Mouse (Mus musculus): ENCODE data around the gene Elmsan1. TPM values are rescaled to one million over a fixed set of nuclear protein-coding genes. Genes with fewer than 3 reads are reported as not detected.

Elmsan1 gene
- polyA plus RNA-seq, 1 experiment: 26.1 TPM

DNA sequence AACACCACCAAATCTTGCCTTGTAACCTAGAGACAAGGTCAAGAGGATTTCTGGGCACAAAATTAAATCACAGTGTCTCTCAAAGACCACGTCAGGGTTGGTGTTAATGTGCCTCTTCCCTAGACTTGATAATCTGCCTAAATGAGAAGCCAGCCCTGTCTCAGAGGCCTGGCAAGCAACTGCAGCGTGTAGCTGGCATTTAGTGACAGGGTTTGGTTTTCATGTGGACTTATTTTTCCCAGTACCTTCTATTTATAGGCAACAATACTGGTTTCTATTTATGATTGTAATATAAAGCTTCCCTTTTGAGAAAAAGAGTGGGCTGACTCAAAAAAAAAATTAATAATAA is 63.2 kb downstream of the Elmsan1 start:
- H3K4me3 ChIP-seq (ENCODE audit: control insufficient read depth, insufficient read depth, low read length): no peak overlapping the region
- H3K27ac ChIP-seq (ENCODE audit: control insufficient read depth, insufficient read depth, low read length): no peak overlapping the region
- no peaks in the 10 kb centered on the region for H3K4me1 ChIP-seq (replicated peaks; ENCODE audit: control insufficient read depth, insufficient read depth, low read length)
- DNase-seq: no peak
- peaks cover 67% of the 10 kb centered on the region for H3K36me3 ChIP-seq (ENCODE audit: control insufficient read depth, insufficient read depth, low read length)
- WGBS: 92% methylated on average over 2 of the region's 2 CpGs
- no peaks in the 10 kb centered on the region for H3K27me3 ChIP-seq (ENCODE audit: control insufficient read depth, insufficient read depth, low read length)
- TF ChIP-seq CTCF (IDR thresholded peaks at IDR 0.05; ENCODE audit: borderline replicate concordance, control insufficient read depth, extremely low read depth, insufficient read depth, low read length, poor library complexity) (no peak), POLR2A (IDR thresholded peaks at IDR 0.05; ENCODE audit: control insufficient read depth, extremely low read depth, insufficient read depth, low read length, poor library complexity) (no peak)

GRCm38 (mm10) chr12:84154786-84155522 is 63.7 kb downstream of the Elmsan1 start:
- Histone ChIP-seq H3K4me1 (replicated peaks; ENCODE audit: control insufficient read depth, insufficient read depth, low read length) (no peaks in the 10 kb centered on the region), H3K36me3 (ENCODE audit: control insufficient read depth, insufficient read depth, low read length) (peaks cover 62% of the 10 kb centered on the region), H3K27ac (ENCODE audit: control insufficient read depth, insufficient read depth, low read length) (no peak overlapping the region), H3K4me3 (ENCODE audit: control insufficient read depth, insufficient read depth, low read length) (no peak overlapping the region), H3K27me3 (ENCODE audit: control insufficient read depth, insufficient read depth, low read length) (no peaks in the 10 kb centered on the region)
- WGBS: 94% methylated on average over 11 of the region's 11 CpGs
- TF ChIP-seq CTCF (IDR thresholded peaks at IDR 0.05; ENCODE audit: borderline replicate concordance, control insufficient read depth, extremely low read depth, insufficient read depth, low read length, poor library complexity) (no peak), POLR2A (IDR thresholded peaks at IDR 0.05; ENCODE audit: control insufficient read depth, extremely low read depth, insufficient read depth, low read length, poor library complexity) (no peak)
- DNase-seq: no peak

DNA sequence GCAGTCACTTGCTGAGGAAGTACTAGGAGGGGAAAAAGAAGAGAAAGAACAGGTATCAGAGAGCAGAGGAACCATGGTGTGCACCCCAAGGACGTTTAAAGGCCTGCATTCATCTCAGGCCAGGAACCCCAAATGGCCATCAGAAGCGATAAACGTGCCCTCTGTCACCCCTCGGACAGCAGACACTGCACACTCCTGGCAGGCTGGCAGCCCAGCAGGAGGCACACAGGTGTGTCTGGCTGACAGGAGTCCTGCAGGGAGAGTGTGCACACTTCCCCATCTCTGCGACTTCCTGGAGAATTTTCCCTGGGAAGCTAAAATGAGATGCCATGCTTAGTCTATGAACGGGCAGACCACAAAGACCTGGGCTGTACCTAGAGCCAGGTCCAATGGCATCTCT is 65.3 kb downstream of the Elmsan1 start:
- 95% methylated on average over 6 of the region's 6 CpGs for WGBS
- no peak for DNase-seq
- Histone ChIP-seq H3K27ac (ENCODE audit: control insufficient read depth, insufficient read depth, low read length) (no peak overlapping the region), H3K4me3 (ENCODE audit: control insufficient read depth, insufficient read depth, low read length) (no peak overlapping the region), H3K36me3 (ENCODE audit: control insufficient read depth, insufficient read depth, low read length) (peaks cover 47% of the 10 kb centered on the region), H3K4me1 (replicated peaks; ENCODE audit: control insufficient read depth, insufficient read depth, low read length) (peaks cover under 1% of the 10 kb centered on the region; the same call in 1 of the 2 replicates), H3K27me3 (ENCODE audit: control insufficient read depth, insufficient read depth, low read length) (no peaks in the 10 kb centered on the region)
- no peak for TF ChIP-seq POLR2A (IDR thresholded peaks at IDR 0.05; ENCODE audit: control insufficient read depth, extremely low read depth, insufficient read depth, low read length, poor library complexity)
- no peak for TF ChIP-seq CTCF (IDR thresholded peaks at IDR 0.05; ENCODE audit: borderline replicate concordance, control insufficient read depth, extremely low read depth, insufficient read depth, low read length, poor library complexity)

- DNase-seq: no peak
- Histone ChIP-seq H3K4me1 (replicated peaks; ENCODE audit: control insufficient read depth, insufficient read depth, low read length) (peaks cover 7% of the 10 kb centered on the region; the same call in 1 of the 2 replicates), H3K27ac (ENCODE audit: control insufficient read depth, insufficient read depth, low read length) (no peak overlapping the region), H3K27me3 (ENCODE audit: control insufficient read depth, insufficient read depth, low read length) (no peaks in the 10 kb centered on the region), H3K36me3 (ENCODE audit: control insufficient read depth, insufficient read depth, low read length) (peaks cover 38% of the 10 kb centered on the region), H3K4me3 (ENCODE audit: control insufficient read depth, insufficient read depth, low read length) (no peak overlapping the region)
- TF ChIP-seq POLR2A (IDR thresholded peaks at IDR 0.05; ENCODE audit: control insufficient read depth, extremely low read depth, insufficient read depth, low read length, poor library complexity) (no peak), CTCF (IDR thresholded peaks at IDR 0.05; ENCODE audit: borderline replicate concordance, control insufficient read depth, extremely low read depth, insufficient read depth, low read length, poor library complexity) (no peak)
- 93% methylated on average over 32 of the region's 32 CpGs for WGBS
Measured at GRCm38 (mm10) chr12:84152352-84153190, 66.1 kb downstream of the Elmsan1 start.

GRCm38 (mm10) chr12:84151911-84152310 is 66.8 kb downstream of the Elmsan1 start:
- H3K27me3 ChIP-seq (ENCODE audit: control insufficient read depth, insufficient read depth, low read length): no peaks in the 10 kb centered on the region
- H3K36me3 ChIP-seq (ENCODE audit: control insufficient read depth, insufficient read depth, low read length): peaks cover 36% of the 10 kb centered on the region
- TF ChIP-seq POLR2A (IDR thresholded peaks at IDR 0.05; ENCODE audit: control insufficient read depth, extremely low read depth, insufficient read depth, low read length, poor library complexity) (no peak), CTCF (IDR thresholded peaks at IDR 0.05; ENCODE audit: borderline replicate concordance, control insufficient read depth, extremely low read depth, insufficient read depth, low read length, poor library complexity) (no peak)
- H3K4me3 ChIP-seq (ENCODE audit: control insufficient read depth, insufficient read depth, low read length): no peak overlapping the region
- 93% methylated on average over 10 of the region's 10 CpGs for WGBS
- H3K4me1 ChIP-seq (replicated peaks; ENCODE audit: control insufficient read depth, insufficient read depth, low read length): peaks cover 7% of the 10 kb centered on the region; the same call in 1 of the 2 replicates
- no peak for DNase-seq
- H3K27ac ChIP-seq (ENCODE audit: control insufficient read depth, insufficient read depth, low read length): no peak overlapping the region

GRCm38 (mm10) chr12:84150976-84151375 is 67.7 kb downstream of the Elmsan1 start:
- Histone ChIP-seq H3K4me3 (ENCODE audit: control insufficient read depth, insufficient read depth, low read length) (no peak overlapping the region), H3K36me3 (ENCODE audit: control insufficient read depth, insufficient read depth, low read length) (peaks cover 26% of the 10 kb centered on the region), H3K27me3 (ENCODE audit: control insufficient read depth, insufficient read depth, low read length) (no peaks in the 10 kb centered on the region), H3K4me1 (replicated peaks; ENCODE audit: control insufficient read depth, insufficient read depth, low read length) (peaks cover 11% of the 10 kb centered on the region; the same call in 1 of the 2 replicates), H3K27ac (ENCODE audit: control insufficient read depth, insufficient read depth, low read length) (no peak overlapping the region)
- no peak for DNase-seq
- WGBS: 76% methylated on average over 6 of the region's 6 CpGs
- TF ChIP-seq POLR2A (IDR thresholded peaks at IDR 0.05; ENCODE audit: control insufficient read depth, extremely low read depth, insufficient read depth, low read length, poor library complexity): no peak
- TF ChIP-seq CTCF (IDR thresholded peaks at IDR 0.05; ENCODE audit: borderline replicate concordance, control insufficient read depth, extremely low read depth, insufficient read depth, low read length, poor library complexity): no peak
